Mouse (Mus musculus) lung, postnatal 10 days (tissue): ENCODE results near the gene Pemt.

Source experiments
- DNase-seq: peaks from one replicate; pipeline ENCODE4 v3.0.0; 2021

Gene Pemt

GRCm38 (mm10) chr11:59991365-59991764 lies 54.9 kb downstream of the Pemt start:
- DNase-seq, result peak; percentile 75

GRCm38 (mm10) chr11:59989406-59989805 lies 56.9 kb downstream of the Pemt start:
- DNase-seq, result no peak

GRCm38 (mm10) chr11:59977831-59978230 lies 68.5 kb downstream of the Pemt start:
- DNase-seq, result no peak

- DNase-seq, result no peak
Measured at GRCm38 (mm10) chr11:59975241-59975640, 71.0 kb downstream of the Pemt start.

GRCm38 (mm10) chr11:59973389-59973788 lies 72.9 kb downstream of the Pemt start:
- DNase-seq, result no peak

- DNase-seq, result no peak
Measured at GRCm38 (mm10) chr11:59971691-59972090, 74.6 kb downstream of the Pemt start.

- DNase-seq, result no peak
Measured at GRCm38 (mm10) chr11:59970780-59971179, 75.5 kb downstream of the Pemt start.

- DNase-seq, result no peak
Measured at GRCm38 (mm10) chr11:59967765-59968164, 78.5 kb downstream of the Pemt start.

GRCm38 (mm10) chr11:59966102-59966483 lies 80.2 kb downstream of the Pemt start:
- DNase-seq, result no peak

- peak; percentile 90 for DNase-seq
Measured at GRCm38 (mm10) chr11:59965227-59966101, 80.8 kb downstream of the Pemt start.

- DNase-seq, result peak; percentile 91
Measured at GRCm38 (mm10) chr11:59964818-59965217, 81.5 kb downstream of the Pemt start, which contains the start of gene Rasd1. TSS of gene Rasd1 (minus strand) at chr11:59964944.

GRCm38 (mm10) chr11:59964163-59964758 lies 82.0 kb downstream of the Pemt start:
- peak; percentile 23 for DNase-seq

GRCm38 (mm10) chr11:59963364-59964162 lies 82.7 kb downstream of the Pemt start:
- DNase-seq, result no peak

- no peak for DNase-seq
Measured at GRCm38 (mm10) chr11:59962590-59962989, 83.7 kb downstream of the Pemt start.

GRCm38 (mm10) chr11:59961338-59961875 lies 84.9 kb downstream of the Pemt start:
- DNase-seq, result no peak

GRCm38 (mm10) chr11:59960476-59961337 lies 85.6 kb downstream of the Pemt start:
- DNase-seq, result no peak

- DNase-seq, result no peak
Measured at GRCm38 (mm10) chr11:59959453-59959852, 86.8 kb downstream of the Pemt start.

GRCm38 (mm10) chr11:59956749-59957148 lies 89.5 kb downstream of the Pemt start:
- DNase-seq, result no peak

- peak; percentile 45 for DNase-seq
Measured at GRCm38 (mm10) chr11:59952892-59953291, 93.4 kb downstream of the Pemt start.

GRCm38 (mm10) chr11:59948401-59948767 lies 97.9 kb downstream of the Pemt start:
- no peak for DNase-seq

GRCm38 (mm10) chr11:59947752-59948400 lies 98.4 kb downstream of the Pemt start, which contains the start of gene Med9:
TSS of gene Med9 (plus strand) at chr11:59948206.
- peak; percentile 97 for DNase-seq
